Mouse (Mus musculus) left cerebral cortex, adult 18-20 months (tissue): ENCODE measurements around the gene Zscan5b. TPM values are rescaled to one million over a fixed set of nuclear protein-coding genes. Genes with fewer than 3 reads are reported as not detected.

Experiments used
- total RNA-seq, 2 experiments: library from RNA; stranded (reverse); gene quantifications; 2 replicates each; pipeline ENCODE4 v1.2.3; 2021

Zscan5b gene
- total RNA-seq, 2 experiments from 2014 or later, result not detected

Other genes with a start within 250 kb of the Zscan5b start
- not detected for gene Vmn1r65, start 211.3 kb upstream of the Zscan5b start, total RNA-seq
- gene Nlrp4c, start 177.1 kb upstream of the Zscan5b start, total RNA-seq, result not detected
- gene Zfp787, start 66.3 kb upstream of the Zscan5b start, total RNA-seq, result 10 to 100 TPM; 27.0 to 27.9 TPM
- gene Zfp444, start 50.1 kb upstream of the Zscan5b start, total RNA-seq, result 10 to 100 TPM; 52.1 to 54.8 TPM
- gene Galp, start 25.2 kb upstream of the Zscan5b start, total RNA-seq, result not detected
- gene Epp13, start 30.4 kb downstream of the Zscan5b start, total RNA-seq, result not detected
- 10 to 100 TPM; 15.8 to 16.8 TPM for gene Zfp667, start 64.3 kb downstream of the Zscan5b start, total RNA-seq
- 10 to 100 TPM; 10.2 to 13.1 TPM for gene Zfp583, start 109.0 kb downstream of the Zscan5b start, total RNA-seq
- gene Gm3854, start 121.5 kb downstream of the Zscan5b start, total RNA-seq, result 1 to 10 TPM; 4.8 to 5.4 TPM
- gene Zfp78, start 141.0 kb downstream of the Zscan5b start, total RNA-seq, result 1 to 10 TPM; 4.1 to 5.2 TPM
- 1 to 10 TPM; 7.7 to 8.6 TPM for gene Zfp28, start 161.0 kb downstream of the Zscan5b start, total RNA-seq
- 10 to 100 TPM; 14.0 to 14.5 TPM for gene Smim17, start 176.4 kb downstream of the Zscan5b start, total RNA-seq
- gene Gm20715, start 188.0 kb downstream of the Zscan5b start, total RNA-seq, result under 1 TPM; 0.21 to 0.28 TPM
- gene Olfr1344, start 216.4 kb downstream of the Zscan5b start, total RNA-seq, result 1 to 10 TPM in 1 of 2 experiments, under 1 TPM in 1; 0.40 to 1.0 TPM
- gene Olfr1336, start 233.9 kb downstream of the Zscan5b start, total RNA-seq, result not detected
- not detected for gene Olfr1346, start 244.8 kb downstream of the Zscan5b start, total RNA-seq